Mouse (Mus musculus): Measurements from ENCODE around the gene Ppp1r1b. TPM values are rescaled to one million over a fixed set of nuclear protein-coding genes. Genes with fewer than 3 reads are reported as not detected.

Gene Ppp1r1b
- polyA plus RNA-seq, 2 experiments, result 2.9 to 3.6 TPM

GRCm38 (mm10) chr11:98318421-98319116, 29.6 kb upstream of the Ppp1r1b start:
- no peak for ATAC-seq (ENCODE audit: low FRiP score, low read depth)
- H3K4me1 ChIP-seq (ENCODE audit: control insufficient read depth, insufficient read depth, low read length), result no peaks in the 10 kb centered on the region
- no peaks in the 10 kb centered on the region for H3K9me3 ChIP-seq (ENCODE audit: control insufficient read depth, low read length)
- no peak for TF ChIP-seq POLR2A (IDR thresholded peaks at IDR 0.05; ENCODE audit: borderline replicate concordance, extremely low read depth, insufficient read depth, insufficient read length)
- no peak overlapping the region for H3K27ac ChIP-seq (replicated peaks; ENCODE audit: low read depth, low read length)
- H3K36me3 ChIP-seq (ENCODE audit: control insufficient read depth, insufficient read depth, low read length), result no peaks in the 10 kb centered on the region
- no peak overlapping the region for H3K4me2 ChIP-seq (replicated peaks; ENCODE audit: low read depth, low read length, severe bottlenecking)
- no peak for DNase-seq (ENCODE audit: low spot score)
- no peak overlapping the region for H3K9ac ChIP-seq (ENCODE audit: low read depth, low read length, severe bottlenecking)
- H3K4me3 ChIP-seq (replicated peaks; ENCODE audit: low read length), result no peak overlapping the region
- peaks cover 95% of the 10 kb centered on the region for H3K27me3 ChIP-seq (ENCODE audit: control insufficient read depth, insufficient read depth, low read length)
- WGBS, result 2% methylated on average over 14 of the region's 14 CpGs

- Histone ChIP-seq H3K4me3 (replicated peaks; ENCODE audit: low read length) (no peak overlapping the region), H3K27me3 (ENCODE audit: control insufficient read depth, insufficient read depth, low read length) (peaks cover 95% of the 10 kb centered on the region), H3K9me3 (ENCODE audit: control insufficient read depth, low read length) (no peaks in the 10 kb centered on the region), H3K27ac (replicated peaks; ENCODE audit: low read depth, low read length) (no peak overlapping the region), H3K36me3 (ENCODE audit: control insufficient read depth, insufficient read depth, low read length) (no peaks in the 10 kb centered on the region), H3K9ac (ENCODE audit: low read depth, low read length, severe bottlenecking) (no peak overlapping the region), H3K4me1 (ENCODE audit: control insufficient read depth, insufficient read depth, low read length) (no peaks in the 10 kb centered on the region), H3K4me2 (replicated peaks; ENCODE audit: low read depth, low read length, severe bottlenecking) (no peak overlapping the region)
- WGBS, result 3% methylated on average over 14 of the region's 15 CpGs
- DNase-seq (ENCODE audit: low spot score) (no peak), ATAC-seq (ENCODE audit: low FRiP score, low read depth) (no peak)
- TF ChIP-seq POLR2A (IDR thresholded peaks at IDR 0.05; ENCODE audit: borderline replicate concordance, extremely low read depth, insufficient read depth, insufficient read length), result no peak
Measured at GRCm38 (mm10) chr11:98319120-98319519, 29.1 kb upstream of the Ppp1r1b start.

- no peaks in the 10 kb centered on the region for H3K4me1 ChIP-seq (ENCODE audit: control insufficient read depth, insufficient read depth, low read length)
- WGBS, result 12% methylated on average over 4 of the region's 4 CpGs
- H3K4me3 ChIP-seq (replicated peaks; ENCODE audit: low read length), result no peak overlapping the region
- H3K9ac ChIP-seq (ENCODE audit: low read depth, low read length, severe bottlenecking), result no peak overlapping the region
- ATAC-seq (ENCODE audit: low FRiP score, low read depth) (no peak), DNase-seq (ENCODE audit: low spot score) (no peak)
- no peak overlapping the region for H3K27ac ChIP-seq (replicated peaks; ENCODE audit: low read depth, low read length)
- no peaks in the 10 kb centered on the region for H3K36me3 ChIP-seq (ENCODE audit: control insufficient read depth, insufficient read depth, low read length)
- peaks cover 95% of the 10 kb centered on the region for H3K27me3 ChIP-seq (ENCODE audit: control insufficient read depth, insufficient read depth, low read length)
- no peaks in the 10 kb centered on the region for H3K9me3 ChIP-seq (ENCODE audit: control insufficient read depth, low read length)
- no peak overlapping the region for H3K4me2 ChIP-seq (replicated peaks; ENCODE audit: low read depth, low read length, severe bottlenecking)
- TF ChIP-seq POLR2A (IDR thresholded peaks at IDR 0.05; ENCODE audit: borderline replicate concordance, extremely low read depth, insufficient read depth, insufficient read length), result no peak
Measured at GRCm38 (mm10) chr11:98319544-98319943, 28.7 kb upstream of the Ppp1r1b start.

- 6% methylated on average over 2 of the region's 2 CpGs for WGBS
- no peak overlapping the region for H3K27ac ChIP-seq (replicated peaks; ENCODE audit: low read depth, low read length)
- H3K27me3 ChIP-seq (ENCODE audit: control insufficient read depth, insufficient read depth, low read length), result peaks cover 97% of the 10 kb centered on the region
- no peaks in the 10 kb centered on the region for H3K36me3 ChIP-seq (ENCODE audit: control insufficient read depth, insufficient read depth, low read length)
- no peaks in the 10 kb centered on the region for H3K4me1 ChIP-seq (ENCODE audit: control insufficient read depth, insufficient read depth, low read length)
- no peak for ATAC-seq (ENCODE audit: low FRiP score, low read depth)
- no peak for DNase-seq (ENCODE audit: low spot score)
- no peak overlapping the region for H3K9ac ChIP-seq (ENCODE audit: low read depth, low read length, severe bottlenecking)
- H3K4me3 ChIP-seq (replicated peaks; ENCODE audit: low read length), result no peak overlapping the region
- H3K4me2 ChIP-seq (replicated peaks; ENCODE audit: low read depth, low read length, severe bottlenecking), result no peak overlapping the region
- no peak for TF ChIP-seq POLR2A (IDR thresholded peaks at IDR 0.05; ENCODE audit: borderline replicate concordance, extremely low read depth, insufficient read depth, insufficient read length)
- no peaks in the 10 kb centered on the region for H3K9me3 ChIP-seq (ENCODE audit: control insufficient read depth, low read length)
Measured at GRCm38 (mm10) chr11:98319944-98320343, 28.3 kb upstream of the Ppp1r1b start.

GRCm38 (mm10) chr11:98320381-98320780, 27.8 kb upstream of the Ppp1r1b start:
- 7% methylated on average over 12 of the region's 12 CpGs for WGBS
- DNase-seq (ENCODE audit: low spot score) (no peak), ATAC-seq (ENCODE audit: low FRiP score, low read depth) (no peak)
- no peaks in the 10 kb centered on the region for H3K4me1 ChIP-seq (ENCODE audit: control insufficient read depth, insufficient read depth, low read length)
- H3K9me3 ChIP-seq (ENCODE audit: control insufficient read depth, low read length), result no peaks in the 10 kb centered on the region
- H3K27ac ChIP-seq (replicated peaks; ENCODE audit: low read depth, low read length), result no peak overlapping the region
- no peak overlapping the region for H3K4me3 ChIP-seq (replicated peaks; ENCODE audit: low read length)
- peaks cover 97% of the 10 kb centered on the region for H3K27me3 ChIP-seq (ENCODE audit: control insufficient read depth, insufficient read depth, low read length)
- H3K9ac ChIP-seq (ENCODE audit: low read depth, low read length, severe bottlenecking), result no peak overlapping the region
- H3K4me2 ChIP-seq (replicated peaks; ENCODE audit: low read depth, low read length, severe bottlenecking), result no peak overlapping the region
- TF ChIP-seq POLR2A (IDR thresholded peaks at IDR 0.05; ENCODE audit: borderline replicate concordance, extremely low read depth, insufficient read depth, insufficient read length), result no peak
- H3K36me3 ChIP-seq (ENCODE audit: control insufficient read depth, insufficient read depth, low read length), result no peaks in the 10 kb centered on the region
